Mouse (Mus musculus) heart, postnatal 25 days (tissue): ENCODE results near the gene Gimap4. TPM values are rescaled to one million over a fixed set of nuclear protein-coding genes. Genes with fewer than 3 reads are reported as not detected.

Experiments used
- DNase-seq: peaks from one replicate; pipeline ENCODE4 v3.0.0; 2022; ENCODE audit warnings: low spot score
- intact Hi-C: fragments of 180-260 bp; cut with DNase I; formaldehyde crosslinking; loops from one replicate; pipeline ENCODE4 v1.15.1; 2025
- total RNA-seq, 2 experiments: library from RNA; stranded (reverse); gene quantifications; 2 replicates each; pipeline ENCODE4 v1.2.3; 2021

Gimap4 gene
- total RNA-seq: 10 to 100 TPM; 29.0 to 30.8 TPM

DNA sequence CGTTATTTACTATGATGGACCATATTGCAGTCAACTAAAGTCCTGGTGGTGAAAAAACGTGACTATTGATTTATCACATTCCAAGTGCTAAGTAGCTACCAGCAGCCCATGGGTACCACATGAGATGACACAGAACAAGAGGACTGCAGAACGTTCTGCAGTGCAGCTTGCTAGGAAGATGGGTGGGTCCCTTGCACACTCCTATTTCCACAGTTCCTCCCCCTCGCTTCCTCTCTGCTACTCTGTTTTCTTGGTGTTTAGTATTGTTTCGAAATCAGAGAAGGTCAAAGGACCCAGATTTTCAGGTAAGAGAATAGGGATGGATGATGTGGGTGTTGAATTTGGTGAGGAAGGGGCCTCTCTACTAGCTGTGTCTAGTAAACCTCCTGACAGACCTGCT is at the start of gene Gimap4:
Gimap4 (plus strand) TSS at position 231 of the 400 bp plus-strand sequence.
- intact Hi-C loops: loop anchor here (2.0 kb wide), 2 partner anchors 38 to 62 kb away; partner anchors contain the start of genes Gimap5 and Gimap8
- no peak for DNase-seq

DNA sequence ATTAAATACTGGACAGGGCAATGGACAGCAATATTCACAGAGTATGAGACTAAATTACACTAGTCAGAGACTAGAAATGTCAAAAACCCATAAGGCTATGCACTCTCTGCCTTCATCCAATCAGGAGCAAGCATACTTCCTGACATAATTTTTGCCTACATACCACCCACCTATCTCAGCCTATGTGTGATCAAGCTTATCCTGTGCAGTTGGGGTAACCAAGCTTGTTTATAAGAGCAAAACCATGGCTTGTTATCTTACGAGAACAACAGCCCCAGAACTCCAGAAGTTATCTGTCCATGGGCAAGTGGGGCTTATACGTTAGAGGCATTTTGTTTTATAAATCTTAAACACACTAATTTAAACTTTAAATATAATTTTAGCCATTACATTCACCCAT is 49.2 kb upstream of the Gimap4 start:
- DNase-seq: no peak
- intact Hi-C loops: no loop called here

DNA sequence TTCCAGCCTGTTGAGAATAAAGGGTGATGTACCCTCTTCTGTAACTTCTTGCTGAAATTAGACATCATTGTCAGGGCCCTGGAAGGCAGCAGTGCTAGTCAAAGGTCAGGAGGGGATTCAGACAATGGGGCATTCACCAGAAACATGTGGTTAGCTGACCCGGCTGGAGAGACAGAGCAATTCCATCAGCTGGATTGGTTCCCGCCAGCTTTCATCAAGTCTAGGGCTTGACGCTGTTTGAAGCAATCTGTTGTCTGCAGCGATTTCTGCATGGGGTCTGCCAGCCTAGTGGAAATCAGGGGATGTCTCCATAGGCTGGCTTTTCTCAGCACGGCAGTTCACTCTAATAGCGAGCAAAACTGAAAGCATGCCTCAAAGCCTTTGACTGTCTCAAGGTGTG is 47.8 kb upstream of the Gimap4 start:
- intact Hi-C loops: no loop called here
- DNase-seq: no peak

DNA sequence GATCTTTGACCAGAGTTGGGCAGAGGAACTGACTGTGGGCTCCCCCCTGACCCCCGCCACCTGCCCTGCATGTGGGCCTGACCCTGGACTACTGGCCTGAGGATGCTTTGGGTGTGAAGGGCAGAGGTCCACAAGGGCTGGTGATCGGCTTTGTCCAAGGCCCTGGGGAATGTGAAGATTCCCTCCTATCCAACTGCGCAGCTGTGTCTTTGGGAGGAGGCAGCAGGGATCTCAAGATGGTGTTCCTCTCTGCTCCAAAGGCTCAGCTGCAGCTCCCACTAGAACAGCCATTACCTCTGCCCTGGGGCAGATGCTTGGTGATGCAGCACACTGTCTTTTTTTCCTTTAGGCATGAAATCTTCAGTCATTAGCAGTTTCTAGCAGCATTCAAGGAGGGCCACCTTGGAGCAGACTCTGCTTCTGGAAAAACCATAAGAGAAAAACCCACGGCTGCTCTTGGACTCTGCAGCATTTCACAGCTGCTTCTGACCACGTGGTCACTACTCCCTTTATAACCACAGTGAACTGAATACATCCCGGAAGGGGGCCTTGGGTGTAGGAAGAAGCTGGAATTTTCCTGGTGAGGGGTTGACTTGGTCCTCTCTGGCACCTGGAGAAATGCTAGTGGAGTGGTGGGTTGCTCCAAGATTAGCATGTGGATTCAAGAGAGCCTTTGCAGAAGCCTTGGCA is 46.4 kb upstream of the Gimap4 start:
- intact Hi-C loops: no loop called here
- no peak for DNase-seq

GRCm38 (mm10) chr6:48638553-48638952 is 45.8 kb upstream of the Gimap4 start:
- no peak for DNase-seq
- intact Hi-C loops: no loop called here

- DNase-seq: no peak
- intact Hi-C loops: loop anchor here (2.0 kb wide), 1 partner anchor 461 kb away; no protein-coding TSS in a partner anchor
Observed at GRCm38 (mm10) chr6:48641391-48641790, 43.0 kb upstream of the Gimap4 start.

- DNase-seq: no peak
- intact Hi-C loops: loop anchor here (1.0 to 2.0 kb wide), 2 partner anchors 61 to 96 kb away; no protein-coding TSS in a partner anchor
Observed at GRCm38 (mm10) chr6:48642764-48643292, 41.5 kb upstream of the Gimap4 start.

DNA sequence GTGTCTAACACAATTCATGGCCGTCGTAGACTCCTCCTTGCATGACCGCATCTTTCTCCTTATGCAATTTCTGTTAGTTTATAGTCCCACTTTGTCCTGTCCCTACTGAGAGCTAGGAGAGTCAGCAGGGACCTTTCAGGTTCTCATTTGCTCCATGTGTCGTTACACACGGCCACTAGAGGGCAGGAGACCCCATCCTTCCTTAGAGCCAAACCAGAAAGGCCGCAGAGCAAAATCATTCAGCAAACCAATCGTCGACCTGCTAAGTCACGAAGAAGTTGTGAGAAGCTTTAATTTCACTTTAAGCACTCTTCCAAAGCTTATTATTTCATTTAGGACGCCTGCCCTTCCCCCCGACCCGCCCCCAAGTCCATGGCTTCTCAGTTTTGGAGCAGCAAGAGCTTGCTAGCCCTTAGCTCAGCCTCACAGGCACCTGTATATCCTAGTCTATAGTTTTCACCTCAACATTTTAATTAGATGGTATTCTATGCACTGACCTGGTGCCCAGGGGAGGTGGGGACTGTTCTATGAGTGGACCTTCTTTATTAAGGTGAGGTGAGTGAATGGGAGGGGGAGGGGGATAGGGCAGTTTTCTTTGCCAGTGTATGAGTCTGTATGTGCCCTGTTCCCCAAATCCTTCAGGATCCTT is 38.6 kb upstream of the Gimap4 start:
- intact Hi-C loops: loop anchor here (1.0 to 5.0 kb wide), 5 partner anchors 39 to 127 kb away; partner anchors contain the start of genes Gimap4 and Gimap5
- peak; percentile 37 for DNase-seq

DNA sequence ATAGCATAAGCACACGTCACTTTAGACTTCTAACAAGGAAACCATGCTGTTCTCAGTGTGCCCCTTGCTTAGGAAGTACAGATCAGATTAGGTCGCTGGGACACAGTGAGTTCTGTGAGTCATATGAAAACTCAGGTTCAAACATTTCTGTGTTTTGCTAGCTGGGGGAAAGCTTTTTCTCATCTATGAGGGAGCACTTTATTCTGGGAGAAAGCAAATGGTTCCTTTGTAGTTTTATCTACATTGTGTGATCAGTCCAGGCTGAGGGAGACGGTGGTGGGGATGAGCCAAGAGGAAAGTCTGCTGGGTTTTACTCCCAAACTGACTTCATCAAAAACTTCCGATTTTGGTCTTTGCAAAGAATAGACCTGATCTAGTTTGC is 38.0 kb upstream of the Gimap4 start:
- no peak for DNase-seq
- intact Hi-C loops: loop anchor here (2.0 to 5.0 kb wide), 4 partner anchors 39 to 101 kb away; partner anchors contain the start of genes Gimap4 and Gimap5

DNA sequence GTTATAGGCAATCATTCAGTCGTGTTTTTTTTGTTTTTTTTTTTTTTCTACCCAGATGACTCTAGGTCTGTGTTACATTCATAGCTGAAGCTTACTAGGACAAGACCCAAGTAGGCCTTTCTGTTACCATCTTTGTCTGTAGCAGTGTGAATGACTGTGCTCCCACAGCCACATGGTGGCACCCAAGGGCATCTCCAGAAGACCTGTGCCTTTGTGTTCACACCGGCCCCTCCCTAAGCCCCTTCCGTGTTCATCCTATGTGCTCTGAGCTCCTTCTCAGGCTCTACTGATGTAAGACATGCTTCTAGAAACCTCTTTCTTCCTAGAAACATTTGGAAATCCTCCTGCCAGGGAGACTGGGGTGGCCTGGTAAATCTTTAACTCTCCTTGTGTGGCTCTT is 37.4 kb upstream of the Gimap4 start, which contains the start of gene Gimap8:
Gimap8 (plus strand) TSS at position 240 of the 400 bp plus-strand sequence.
- DNase-seq: peak; percentile 53
- intact Hi-C loops: loop anchor here (2.0 to 5.0 kb wide), 4 partner anchors 38 to 100 kb away; partner anchors contain the start of genes Gimap4 and Gimap5

DNA sequence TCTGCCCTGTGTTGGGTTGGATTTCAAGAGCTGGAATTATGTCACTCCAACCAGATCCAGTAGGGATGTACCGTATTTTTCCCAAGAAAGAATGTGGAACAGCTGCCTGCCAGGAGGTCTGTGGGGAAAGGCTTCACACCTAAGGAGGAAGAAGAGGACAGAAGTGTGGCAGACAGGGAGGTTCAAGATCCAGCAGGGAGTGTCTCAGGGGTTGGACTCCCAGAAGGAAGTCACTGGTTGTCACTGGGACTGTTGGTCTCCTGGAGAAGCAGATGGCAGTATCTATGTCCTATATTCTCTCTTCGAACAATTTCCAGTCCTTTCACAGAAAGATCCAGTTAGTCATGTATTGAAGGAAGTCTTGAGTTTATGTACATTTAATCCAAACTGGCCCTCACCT is 36.7 kb upstream of the Gimap4 start:
- intact Hi-C loops: loop anchor here (2.0 to 5.0 kb wide), 4 partner anchors 37 to 99 kb away; partner anchors contain the start of genes Gimap4 and Gimap5
- no peak for DNase-seq

DNA sequence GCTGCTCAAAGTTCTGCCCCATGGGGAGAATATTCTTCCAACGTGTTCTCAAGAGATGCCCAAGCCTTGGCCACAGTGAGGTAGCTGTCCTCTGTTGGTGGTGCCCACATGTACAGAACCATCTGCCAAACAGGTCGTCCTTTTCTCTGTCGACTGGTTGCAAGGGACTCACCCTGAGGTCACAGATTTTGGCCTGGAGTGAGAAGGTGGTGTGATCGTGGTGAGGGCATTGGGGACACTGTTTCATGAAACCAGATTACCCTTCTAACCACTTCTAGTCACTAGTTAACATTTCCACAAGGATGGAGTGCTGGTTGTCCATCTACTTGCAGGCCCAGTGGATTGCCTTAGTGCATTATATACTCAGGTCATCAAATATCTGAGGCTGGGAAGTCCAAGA is 35.6 kb upstream of the Gimap4 start:
- intact Hi-C loops: loop anchor here (5.0 kb wide), 1 partner anchor 54 kb away; no protein-coding TSS in a partner anchor
- no peak for DNase-seq

GRCm38 (mm10) chr6:48650041-48650440 is 34.3 kb upstream of the Gimap4 start:
- intact Hi-C loops: no loop called here
- DNase-seq: no peak

DNA sequence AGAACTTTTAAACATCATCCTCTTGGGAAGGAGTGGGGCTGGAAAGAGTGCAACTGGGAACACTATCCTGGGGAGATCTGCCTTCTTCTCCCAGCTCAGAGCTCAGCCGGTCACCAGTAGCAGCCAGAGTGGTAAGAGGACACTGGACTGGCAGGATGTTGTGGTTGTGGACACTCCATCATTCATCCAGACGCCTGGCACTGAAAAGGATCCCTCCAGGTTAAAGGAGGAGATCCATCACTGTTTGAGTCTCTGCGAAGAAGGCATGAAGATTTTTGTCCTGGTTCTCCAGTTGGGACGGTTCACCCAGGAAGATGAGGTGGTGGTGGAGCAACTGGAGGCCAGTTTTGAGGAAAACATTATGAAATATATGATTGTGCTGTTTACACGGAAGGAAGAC is 25.6 kb upstream of the Gimap4 start:
- DNase-seq: no peak
- intact Hi-C loops: no loop called here

- DNase-seq: no peak
- intact Hi-C loops: no loop called here
Observed at GRCm38 (mm10) chr6:48664750-48665149, 19.6 kb upstream of the Gimap4 start.

DNA sequence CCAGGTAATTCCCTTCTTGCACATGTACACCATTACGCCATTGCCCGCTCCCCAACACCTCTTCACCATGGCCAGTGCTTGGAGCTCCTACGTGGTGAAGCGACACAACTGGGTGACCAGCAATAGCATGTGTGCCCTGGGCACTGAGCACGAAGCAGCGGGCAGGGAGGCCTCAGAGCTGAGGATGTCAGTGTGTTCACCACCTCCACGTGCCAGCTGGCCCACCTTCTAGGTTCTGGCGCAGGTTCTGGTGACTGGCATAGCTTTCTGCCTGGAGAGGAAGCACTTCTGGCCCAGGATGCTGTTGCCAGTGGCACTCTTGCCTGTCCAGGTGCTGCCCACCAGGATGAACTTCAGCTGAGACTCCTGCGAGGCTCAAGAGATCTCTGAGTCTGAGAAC is 18.9 kb upstream of the Gimap4 start:
- intact Hi-C loops: no loop called here
- no peak for DNase-seq

DNA sequence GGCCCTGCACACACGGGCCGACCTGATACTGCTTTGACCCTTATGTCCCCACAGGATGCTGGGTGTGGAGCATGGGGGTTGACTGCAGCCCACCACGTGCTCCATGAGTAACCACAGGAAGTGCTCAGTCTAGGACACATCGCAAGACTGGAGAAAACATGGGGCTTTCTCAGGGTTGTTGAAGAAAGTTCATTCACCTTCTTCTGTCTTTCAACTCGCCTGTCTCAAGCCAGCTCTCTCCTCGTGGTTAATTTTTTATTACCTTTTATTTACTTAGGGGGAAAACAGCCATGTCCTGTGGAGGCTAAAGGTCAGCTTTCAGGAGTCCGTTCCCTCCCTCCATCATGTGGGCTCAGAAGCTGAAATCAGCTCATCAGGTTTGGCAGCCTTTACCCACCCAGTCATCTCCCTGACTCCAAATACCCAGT is 18.2 kb upstream of the Gimap4 start:
- no peak for DNase-seq
- intact Hi-C loops: no loop called here

DNA sequence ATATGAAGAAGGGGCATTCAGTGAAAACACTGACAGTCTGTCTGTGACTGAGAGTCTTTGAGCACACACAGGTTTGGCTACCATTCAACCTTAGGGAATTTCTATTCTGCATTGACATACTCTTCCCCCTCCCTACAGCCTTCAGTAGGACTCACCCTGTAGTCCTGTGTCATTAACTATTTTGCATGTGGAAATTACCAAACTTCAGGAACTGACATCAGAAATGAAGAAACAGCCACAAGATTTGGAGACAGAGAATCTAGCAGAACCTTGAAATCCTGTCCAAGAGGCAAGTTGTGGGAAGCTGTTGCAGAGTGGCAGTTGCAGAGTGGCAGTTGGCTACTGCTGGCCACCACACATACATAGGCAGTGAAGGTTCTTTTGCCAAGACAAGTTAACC is 16.3 kb upstream of the Gimap4 start:
- no peak for DNase-seq
- intact Hi-C loops: no loop called here

- no peak for DNase-seq
- intact Hi-C loops: no loop called here
Observed at GRCm38 (mm10) chr6:48669446-48669969, 14.8 kb upstream of the Gimap4 start.

DNA sequence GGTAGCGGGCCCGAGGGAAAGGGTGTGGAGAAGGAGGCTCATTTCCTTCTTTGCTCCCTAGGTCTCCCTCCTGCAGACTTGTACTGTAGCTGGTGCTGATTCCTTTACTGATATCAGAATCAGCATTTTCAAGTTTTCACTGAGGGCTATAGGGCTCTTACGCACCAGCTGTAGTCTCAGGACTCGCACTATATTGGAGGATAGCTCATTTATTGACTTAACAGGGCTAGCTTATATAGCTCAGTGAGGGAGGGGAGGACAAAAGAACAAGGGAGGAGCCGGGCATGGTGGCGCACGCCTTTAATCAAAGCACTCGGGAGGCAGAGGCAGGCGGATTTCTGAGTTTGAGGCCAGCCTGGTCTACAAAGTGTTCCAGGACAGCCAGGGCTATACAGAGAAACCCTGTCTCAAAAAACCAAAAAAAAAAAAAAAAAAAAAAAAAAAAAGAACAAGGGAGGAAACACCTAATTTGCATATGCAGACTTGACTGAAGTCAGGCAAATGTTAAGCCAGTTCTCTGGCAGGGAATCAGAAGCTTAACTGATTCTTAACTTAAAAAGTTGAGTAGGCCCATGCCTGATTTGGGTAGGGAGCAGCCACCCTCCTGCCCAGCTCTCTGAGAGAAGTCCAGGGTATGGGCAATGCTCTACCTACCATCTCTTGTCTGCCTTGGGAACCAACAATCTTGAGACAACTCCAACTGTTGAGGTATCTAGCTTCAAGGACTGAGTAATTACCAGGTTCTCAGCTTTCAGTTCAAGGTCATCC is 9.9 kb upstream of the Gimap4 start:
- intact Hi-C loops: no loop called here
- DNase-seq: no peak
